ENCODE assay signal across 9 mouse cellular contexts in genomic region chr7:141429840-141430584, GRCm38 (mm10). TPM values are rescaled to one million over a fixed set of nuclear protein-coding genes. Genes with fewer than 3 reads are reported as not detected.
DNase-seq lines count a peak whose midpoint lies in the region; ATAC-seq and TF ChIP-seq lines count a peak whose summit lies in the region.
"Had no signal": no experiment of that assay in that cellular context is flagged by ENCODE, and none has a peak within 500 bp of the region (broad histone marks: within the 10 kb centered on the region; RNA-seq: fewer than 3 reads in every experiment).

No protein-coding gene starts in this region.

- DNase-seq in heart, adult 8-10 months (ENCODE audit: low spot score), result no peak
- no peak for DNase-seq in limb, embryonic 11.5 days (ENCODE audit: low spot score)
- no peak for DNase-seq in lung, postnatal 0 days (ENCODE audit: low spot score)
- no peak for DNase-seq in spleen, postnatal 14 days (ENCODE audit: low spot score in 2 of 2)
- DNase-seq in kidney, postnatal 36 days, result no peak

- ATAC-seq in heart, embryonic 13.5 days (ENCODE audit: extremely low read depth, insufficient number of reproducible peaks, low FRiP score, low TSS enrichment), result 0 out of 2 replicates have a peak, but pooled peaks have one; percentile 20
- ATAC-seq in forebrain, embryonic 12.5 days (ENCODE audit: low FRiP score), result no peak
- no peak for ATAC-seq in limb, embryonic 11.5 days (ENCODE audit: insufficient number of reproducible peaks, low FRiP score, low TSS enrichment, low read depth)
- no peak for ATAC-seq in lung, postnatal 0 days

- peak overlapping the region; percentile 12; the same call in 1 of the 2 replicates for H3K9ac ChIP-seq in heart, embryonic 13.5 days
- H3K9ac ChIP-seq in ES-Bruce4 (ENCODE audit: low read depth, poor library complexity, severe bottlenecking), result no peak overlapping the region
- H3K9ac ChIP-seq in forebrain, embryonic 12.5 days, result 0 out of 2 replicates have a peak overlapping the region, but pooled peaks have one; percentile 63
- no peak overlapping the region for H3K9ac ChIP-seq in limb, embryonic 11.5 days (ENCODE audit: low read length)
- H3K9ac ChIP-seq in lung, postnatal 0 days (replicated peaks; ENCODE audit: low read depth), result no peak overlapping the region
- H3K9ac ChIP-seq: liver, embryonic 14.5 days had no signal

- TF ChIP-seq CTCF in ES-Bruce4 (IDR thresholded peaks at IDR 0.05; ENCODE audit: low read depth, low read length), result no peak
- no peak for TF ChIP-seq CTCF in lung, postnatal 0 days (IDR thresholded peaks at IDR 0.05)

- H3K4me2 ChIP-seq in heart, embryonic 13.5 days, result peak overlapping the region; percentile 63
- peak overlapping the region; percentile 80 for H3K4me2 ChIP-seq in forebrain, embryonic 12.5 days
- peak overlapping the region; percentile 50; the same call in 1 of the 2 replicates for H3K4me2 ChIP-seq in limb, embryonic 11.5 days (ENCODE audit: low read depth, severe bottlenecking)
- no peak overlapping the region for H3K4me2 ChIP-seq in lung, postnatal 0 days (replicated peaks; ENCODE audit: low read depth, low read length)

- WGBS in heart, embryonic 13.5 days, result 39% methylated on average over 9 of the region's 9 CpGs
- 64% methylated on average over 9 of the region's 9 CpGs for WGBS in forebrain, embryonic 12.5 days
- WGBS in limb, embryonic 11.5 days, result 64% methylated on average over 9 of the region's 9 CpGs
- WGBS in lung, postnatal 0 days, result 60% methylated on average over 9 of the region's 9 CpGs

- no peak for TF ChIP-seq EP300 in ES-Bruce4 (IDR thresholded peaks at IDR 0.05; ENCODE audit: insufficient read depth, low read depth, low read length)
- TF ChIP-seq EP300 in lung, postnatal 0 days (IDR thresholded peaks at IDR 0.05), result no peak

- H3K4me1 ChIP-seq in heart, embryonic 13.5 days, result peaks cover 42% of the 10 kb centered on the region
- H3K4me1 ChIP-seq in ES-Bruce4 (ENCODE audit: control insufficient read depth, insufficient read depth, low read length), result no peaks in the 10 kb centered on the region
- H3K4me1 ChIP-seq in forebrain, embryonic 12.5 days, result peaks cover 48% of the 10 kb centered on the region
- H3K4me1 ChIP-seq in limb, embryonic 11.5 days (ENCODE audit: control insufficient read depth, insufficient read depth, low read length), result peaks cover 12% of the 10 kb centered on the region
- H3K4me1 ChIP-seq in lung, postnatal 0 days (ENCODE audit: insufficient read depth, low read depth, low read length), result peaks cover 8% of the 10 kb centered on the region

- H3K4me3 ChIP-seq in heart, embryonic 13.5 days, result peak overlapping the region; percentile 42
- no peak overlapping the region for H3K4me3 ChIP-seq in ES-Bruce4 (ENCODE audit: low read depth, low read length)
- H3K4me3 ChIP-seq in forebrain, embryonic 12.5 days (replicated peaks), result no peak overlapping the region; the same call in 1 of the 2 replicates
- H3K4me3 ChIP-seq in limb, embryonic 11.5 days (ENCODE audit: low read depth, low read length), result no peak overlapping the region
- no peak overlapping the region for H3K4me3 ChIP-seq in lung, postnatal 0 days (ENCODE audit: low read depth, low read length)

- H3K27ac ChIP-seq in heart, embryonic 13.5 days (replicated peaks), result peak overlapping the region; percentile 44
- H3K27ac ChIP-seq in ES-Bruce4 (ENCODE audit: insufficient read depth, low read length), result peak overlapping the region; percentile 10
- peak overlapping the region; percentile 54; the same call in 1 of the 2 replicates for H3K27ac ChIP-seq in forebrain, embryonic 12.5 days
- no peak overlapping the region; the same call in 1 of the 2 replicates for H3K27ac ChIP-seq in limb, embryonic 11.5 days (replicated peaks; ENCODE audit: low read depth, low read length)
- H3K27ac ChIP-seq in lung, postnatal 0 days (ENCODE audit: low read length), result no peak overlapping the region
- H3K27ac ChIP-seq: liver, embryonic 14.5 days had no signal

- H3K27me3 ChIP-seq in heart, embryonic 13.5 days (replicated peaks), result 0 out of 2 replicates have a peak, but pooled peaks cover 5% of the 10 kb centered on the region
- H3K27me3 ChIP-seq in ES-Bruce4 (ENCODE audit: control insufficient read depth, insufficient read depth, low read length, poor library complexity, severe bottlenecking), result no peaks in the 10 kb centered on the region
- no peaks in the 10 kb centered on the region for H3K27me3 ChIP-seq in forebrain, embryonic 12.5 days
- no peaks in the 10 kb centered on the region for H3K27me3 ChIP-seq in limb, embryonic 11.5 days (ENCODE audit: control insufficient read depth, insufficient read depth, low read length)
- no peaks in the 10 kb centered on the region for H3K27me3 ChIP-seq in lung, postnatal 0 days (replicated peaks; ENCODE audit: insufficient read depth, low read length)

- TF ChIP-seq POLR2A in ES-Bruce4 (IDR thresholded peaks at IDR 0.05; ENCODE audit: insufficient read depth, low read length), result no peak

- peaks cover 37% of the 10 kb centered on the region for H3K36me3 ChIP-seq in heart, embryonic 13.5 days
- H3K36me3 ChIP-seq in ES-Bruce4 (ENCODE audit: control insufficient read depth, insufficient read depth, low read length, poor library complexity, severe bottlenecking), result no peaks in the 10 kb centered on the region
- peaks cover 45% of the 10 kb centered on the region for H3K36me3 ChIP-seq in forebrain, embryonic 12.5 days (replicated peaks)
- no peaks in the 10 kb centered on the region; the same call in 1 of the 2 replicates for H3K36me3 ChIP-seq in limb, embryonic 11.5 days (ENCODE audit: control insufficient read depth, insufficient read depth, low read length)
- no peaks in the 10 kb centered on the region; the same call in 1 of the 2 replicates for H3K36me3 ChIP-seq in lung, postnatal 0 days (ENCODE audit: insufficient read depth, low read length)

- H3K9me3 ChIP-seq in heart, embryonic 13.5 days, result no peaks in the 10 kb centered on the region
- H3K9me3 ChIP-seq in ES-Bruce4 (replicated peaks; ENCODE audit: control insufficient read depth, insufficient read depth, low read length, poor library complexity, severe bottlenecking), result no peaks in the 10 kb centered on the region
- H3K9me3 ChIP-seq in forebrain, embryonic 12.5 days, result no peaks in the 10 kb centered on the region
- H3K9me3 ChIP-seq in limb, embryonic 11.5 days (ENCODE audit: control insufficient read depth, low read length), result no peaks in the 10 kb centered on the region
- H3K9me3 ChIP-seq in lung, postnatal 0 days (ENCODE audit: low read length), result no peaks in the 10 kb centered on the region

RNA-seq across cellular contexts. Expression of gene Cend1, which starts 0.7 kb away (rescaled TPM):
- polyA plus RNA-seq in heart, embryonic 13.5 days (2015; fragmentation: Nextera tagmentation; extraction: Ambion mirVana), result 8.1 and 9.8 TPM in 2 replicates
- 1 to 10 TPM in 3 of 4 experiments, under 1 TPM in 1; 0.78 to 1.7 (median 1.4) TPM for total RNA-seq in heart, adult 8-10 months (2022)
- polyA plus RNA-seq in ES-Bruce4 (2011; ENCODE audit: insufficient read depth, insufficient read length, low read depth, missing spikeins), result 1.3 and 2.2 TPM in 2 replicates
- polyA plus RNA-seq in forebrain, embryonic 12.5 days (2016; fragmentation: Nextera tagmentation; extraction: Ambion mirVana), result 20.5 and 22.5 TPM in 2 replicates
- polyA plus RNA-seq in limb, embryonic 11.5 days (2014; fragmentation: Nextera tagmentation; extraction: Ambion mirVana), result 2.7 and 3.2 TPM in 2 replicates
- polyA plus RNA-seq in lung, postnatal 0 days (2015; fragmentation: Nextera tagmentation; extraction: Ambion mirVana), result 0.25 TPM in 2 replicates
- polyA plus RNA-seq: liver, embryonic 14.5 days had no signal

RNA-seq across cellular contexts. Expression of gene Slc25a22, which starts 7.7 kb away (rescaled TPM):
- polyA plus RNA-seq in heart, embryonic 13.5 days (2015; fragmentation: Nextera tagmentation; extraction: Ambion mirVana), result 17.3 and 19.1 TPM in 2 replicates
- total RNA-seq in heart, adult 8-10 months (2022), result 10 to 100 TPM; 44.3 to 76.1 (median 66.5) TPM
- 16.3 and 19.9 TPM in 2 replicates for polyA plus RNA-seq in ES-Bruce4 (2011; ENCODE audit: insufficient read depth, insufficient read length, low read depth, missing spikeins)
- polyA plus RNA-seq in forebrain, embryonic 12.5 days (2016; fragmentation: Nextera tagmentation; extraction: Ambion mirVana), result 57.4 and 60.9 TPM in 2 replicates
- polyA plus RNA-seq in limb, embryonic 11.5 days (2014; fragmentation: Nextera tagmentation; extraction: Ambion mirVana), result 34.8 and 37.1 TPM in 2 replicates
- 9.8 and 12.3 TPM in 2 replicates for polyA plus RNA-seq in lung, postnatal 0 days (2015; fragmentation: Nextera tagmentation; extraction: Ambion mirVana)

RNA-seq across cellular contexts. Expression of gene Pidd1, which starts 13.8 kb away (rescaled TPM):
- polyA plus RNA-seq in heart, embryonic 13.5 days (2015; fragmentation: Nextera tagmentation; extraction: Ambion mirVana), result 8.1 and 9.4 TPM in 2 replicates
- total RNA-seq in heart, adult 8-10 months (2022), result under 1 TPM; 0.32 to 0.62 (median 0.44) TPM
- 22.1 and 27.6 TPM in 2 replicates for polyA plus RNA-seq in ES-Bruce4 (2011; ENCODE audit: insufficient read depth, insufficient read length, low read depth, missing spikeins)
- polyA plus RNA-seq in forebrain, embryonic 12.5 days (2016; fragmentation: Nextera tagmentation; extraction: Ambion mirVana), result 16.9 and 18.8 TPM in 2 replicates
- polyA plus RNA-seq in limb, embryonic 11.5 days (2014; fragmentation: Nextera tagmentation; extraction: Ambion mirVana), result 15.7 and 18.3 TPM in 2 replicates
- 1.7 and 1.8 TPM in 2 replicates for polyA plus RNA-seq in lung, postnatal 0 days (2015; fragmentation: Nextera tagmentation; extraction: Ambion mirVana)

RNA-seq across cellular contexts. Expression of gene Gatd1, which starts 16.1 kb away (rescaled TPM):
- 27.0 and 29.9 TPM in 2 replicates for polyA plus RNA-seq in heart, embryonic 13.5 days (2015; fragmentation: Nextera tagmentation; extraction: Ambion mirVana)
- total RNA-seq in heart, adult 8-10 months (2022), result 10 to 100 TPM; 13.3 to 16.0 (median 14.8) TPM
- 36.7 and 45.4 TPM in 2 replicates for polyA plus RNA-seq in ES-Bruce4 (2011; ENCODE audit: insufficient read depth, insufficient read length, low read depth, missing spikeins)
- 47.0 and 50.0 TPM in 2 replicates for polyA plus RNA-seq in forebrain, embryonic 12.5 days (2016; fragmentation: Nextera tagmentation; extraction: Ambion mirVana)
- polyA plus RNA-seq in limb, embryonic 11.5 days (2014; fragmentation: Nextera tagmentation; extraction: Ambion mirVana), result 52.2 TPM in 2 replicates
- polyA plus RNA-seq in lung, postnatal 0 days (2015; fragmentation: Nextera tagmentation; extraction: Ambion mirVana), result 49.8 and 52.3 TPM in 2 replicates

RNA-seq across cellular contexts. Expression of gene Rplp2, which starts 17.2 kb away (rescaled TPM):
- polyA plus RNA-seq in heart, embryonic 13.5 days (2015; fragmentation: Nextera tagmentation; extraction: Ambion mirVana), result 871 and 874 TPM in 2 replicates
- 100 to 1,000 TPM; 796 to 941 (median 846) TPM for total RNA-seq in heart, adult 8-10 months (2022)
- 2,328 and 2,759 TPM in 2 replicates for polyA plus RNA-seq in ES-Bruce4 (2011; ENCODE audit: insufficient read depth, insufficient read length, low read depth, missing spikeins)
- polyA plus RNA-seq in forebrain, embryonic 12.5 days (2016; fragmentation: Nextera tagmentation; extraction: Ambion mirVana), result 950 and 986 TPM in 2 replicates
- polyA plus RNA-seq in limb, embryonic 11.5 days (2014; fragmentation: Nextera tagmentation; extraction: Ambion mirVana), result 1,271 and 1,319 TPM in 2 replicates
- 878 and 910 TPM in 2 replicates for polyA plus RNA-seq in lung, postnatal 0 days (2015; fragmentation: Nextera tagmentation; extraction: Ambion mirVana)

Comparison
In these comparisons a context has a peak if more than half of its experiments do, and no peak if none do; other contexts are left out.
1. H3K27ac ChIP-seq: peak in heart, embryonic 13.5 days (single experiment), ES-Bruce4 (single experiment) and forebrain, embryonic 12.5 days (single experiment); none in limb, embryonic 11.5 days (single experiment) and lung, postnatal 0 days (single experiment).
2. H3K9ac ChIP-seq: peak in heart, embryonic 13.5 days (single experiment) and forebrain, embryonic 12.5 days (single experiment); none in ES-Bruce4 (single experiment), limb, embryonic 11.5 days (single experiment) and lung, postnatal 0 days (single experiment).